Mouse (Mus musculus): ENCODE results near the gene Slc8a2.

DNA sequence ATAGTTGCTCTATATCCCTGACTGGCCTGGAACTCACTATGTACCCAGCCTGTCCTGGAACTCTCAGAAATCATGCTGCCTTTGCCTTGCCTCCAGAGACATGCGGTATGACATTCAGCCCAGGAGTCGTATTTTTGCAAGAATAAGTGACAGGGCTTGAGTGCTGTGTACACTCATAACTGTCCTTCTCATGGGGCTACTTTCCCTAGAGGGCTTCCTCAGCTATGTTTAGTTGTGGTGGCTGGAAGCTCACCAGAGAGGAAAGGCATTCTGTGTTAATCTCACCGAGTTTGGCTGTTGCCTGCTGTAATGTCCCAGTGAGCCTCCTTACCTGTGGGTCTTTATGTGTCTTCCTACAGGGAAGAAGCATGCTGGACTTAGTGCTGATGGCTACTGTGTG is 35.0 kb upstream of the Slc8a2 start:
- TF ChIP-seq CTCF (IDR thresholded peaks at IDR 0.05; ENCODE audit: low read depth), result no peak
- TF ChIP-seq EP300 (IDR thresholded peaks at IDR 0.05; ENCODE audit: low read depth), result no peak

Data from liver, embryonic 14.5 days (tissue).